17 mouse cellular contexts compared by ENCODE assay signal in the genomic region with DNA sequence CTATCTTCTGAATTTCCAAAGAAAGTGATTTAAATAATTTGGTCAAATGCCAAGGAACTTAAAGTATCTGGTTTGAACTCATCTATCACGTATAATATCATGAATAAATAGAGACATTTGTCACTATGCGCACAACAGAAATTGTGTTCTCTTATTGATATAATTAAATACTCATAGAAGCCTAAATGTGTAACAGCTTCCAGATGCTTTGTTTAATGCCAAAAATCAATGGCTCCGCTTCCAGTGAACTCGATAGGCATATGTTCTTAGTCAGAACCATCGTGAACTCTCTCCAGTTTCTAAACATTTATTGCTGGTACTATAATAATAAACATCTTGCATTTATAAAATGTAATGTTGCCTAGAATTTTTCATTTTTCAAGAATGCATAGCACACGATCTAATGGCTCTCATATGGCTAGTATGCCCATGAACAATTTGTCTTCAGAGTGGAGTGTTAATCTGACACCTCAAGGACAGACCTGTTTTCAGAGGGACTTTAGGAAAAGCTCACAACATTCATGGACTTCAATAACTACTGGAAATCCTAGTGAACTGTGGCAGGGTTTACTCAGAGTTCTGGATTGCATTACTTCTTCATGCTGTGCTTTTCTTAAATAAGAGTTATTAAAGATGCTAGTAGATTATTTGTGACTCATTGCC.
"Had no signal": no experiment of that assay in that cellular context is flagged by ENCODE, and none has a peak within 500 bp of the region (broad histone marks: within the 10 kb centered on the region; RNA-seq: fewer than 3 reads in every experiment).

No protein-coding gene starts in this region.

- H3K4me3 ChIP-seq: megakaryocyte, embryonic 14.5 days; midbrain, embryonic 15.5 days; neural tube, embryonic 13.5 days had no signal

- H3K9me3 ChIP-seq: megakaryocyte, embryonic 14.5 days; midbrain, embryonic 15.5 days; neural tube, embryonic 13.5 days had no signal

- H3K4me2 ChIP-seq: midbrain, embryonic 11.5 days; midbrain, embryonic 15.5 days; neural tube, embryonic 13.5 days had no signal

- ATAC-seq: midbrain, embryonic 15.5 days had no signal

- DNase-seq: kidney, adult 11 months; kidney, adult 9 months; kidney, postnatal 36 days; layer of hippocampus, adult 9-11 months; lung, adult 18-20 months; lung, postnatal 36 days; retina, postnatal 1 day; right cerebral cortex, postnatal 4 days; spleen, adult 18-20 months; thymus, adult 18-20 months; thymus, postnatal 14 days had no signal

- H3K4me1 ChIP-seq: megakaryocyte, embryonic 14.5 days; midbrain, embryonic 15.5 days; neural tube, embryonic 13.5 days had no signal

- H3K27me3 ChIP-seq: megakaryocyte, embryonic 14.5 days; midbrain, embryonic 15.5 days; neural tube, embryonic 13.5 days had no signal

- H3K36me3 ChIP-seq: midbrain, embryonic 15.5 days; neural tube, embryonic 13.5 days had no signal

- H3K27ac ChIP-seq: kidney, postnatal 0 days; liver, embryonic 14.5 days; midbrain, embryonic 15.5 days; neural tube, embryonic 13.5 days had no signal

- H3K9ac ChIP-seq: liver, embryonic 14.5 days; midbrain, embryonic 15.5 days; neural tube, embryonic 13.5 days had no signal
